Mouse (Mus musculus) NIH3T3 (cell line): ENCODE data around the gene Osbpl5.
A peak's percentile ranks its signal among the peaks of the same experiment; 100 is the strongest.
"Not testable (repeated sequence)": the region's sequence is repeated elsewhere in the genome, so short reads cannot be mapped to it uniquely, and the experiment has no call there.

Experiments used
- DNase-seq: peaks from one replicate; pipeline ENCODE4 v3.0.0-alpha.2; 2012; ENCODE audit warnings: low read depth

The Osbpl5 gene

DNA sequence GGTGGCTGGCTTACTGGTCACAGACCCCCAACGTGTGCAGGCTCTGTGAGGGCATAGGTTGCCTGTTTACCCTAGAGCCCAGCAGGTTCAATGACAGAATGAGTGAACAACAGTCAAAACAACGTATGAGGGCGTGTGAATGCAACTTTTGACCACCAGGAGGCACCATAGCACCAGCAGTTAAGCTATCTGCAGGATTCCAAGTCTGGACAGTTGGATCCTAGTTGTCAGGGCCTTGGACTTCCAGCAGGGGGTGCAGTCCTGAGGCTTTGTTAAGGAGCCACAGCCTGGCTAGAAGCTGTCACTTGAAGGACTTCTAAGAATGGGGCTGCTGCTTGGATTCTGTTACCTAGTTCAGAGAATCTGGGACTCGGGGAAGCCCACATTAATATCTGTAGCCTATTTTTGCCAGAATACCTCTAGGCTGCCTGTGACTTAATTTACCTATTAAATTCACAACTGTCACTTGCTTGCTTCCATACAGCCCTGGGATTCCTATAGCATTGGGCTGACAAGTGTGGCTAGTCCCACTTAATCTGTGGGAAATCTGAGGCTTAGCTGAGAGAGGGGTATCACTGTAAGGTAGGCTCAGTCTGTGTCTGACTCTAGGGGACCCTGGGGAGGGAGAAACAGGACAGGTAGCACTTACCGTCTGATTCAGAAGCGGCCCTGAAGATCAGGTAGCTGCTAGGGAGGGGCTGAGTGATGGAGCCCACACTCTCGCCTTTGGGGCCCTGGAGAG lies 49.9 kb downstream of the Osbpl5 start:
- peak; percentile 95 for DNase-seq

DNA sequence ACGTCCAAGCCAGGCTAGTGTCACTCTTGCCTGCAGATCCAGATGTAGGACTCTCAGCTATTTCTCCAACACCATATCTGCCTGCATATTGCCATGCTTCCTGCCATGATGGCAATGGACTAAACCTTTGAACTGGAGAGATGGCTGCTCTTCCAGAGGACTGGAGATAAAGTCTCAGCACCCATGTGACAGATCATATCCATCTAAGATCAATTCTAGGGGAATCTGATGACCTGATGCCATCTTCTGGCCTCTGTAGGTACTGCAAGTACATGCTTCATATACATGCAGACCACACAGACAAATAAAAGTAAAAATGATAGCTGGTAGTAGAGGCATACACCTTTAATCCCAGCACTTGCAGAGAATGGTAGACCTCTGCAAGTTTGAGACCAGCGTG lies 60.6 kb downstream of the Osbpl5 start:
- DNase-seq, result peak; percentile 67

DNA sequence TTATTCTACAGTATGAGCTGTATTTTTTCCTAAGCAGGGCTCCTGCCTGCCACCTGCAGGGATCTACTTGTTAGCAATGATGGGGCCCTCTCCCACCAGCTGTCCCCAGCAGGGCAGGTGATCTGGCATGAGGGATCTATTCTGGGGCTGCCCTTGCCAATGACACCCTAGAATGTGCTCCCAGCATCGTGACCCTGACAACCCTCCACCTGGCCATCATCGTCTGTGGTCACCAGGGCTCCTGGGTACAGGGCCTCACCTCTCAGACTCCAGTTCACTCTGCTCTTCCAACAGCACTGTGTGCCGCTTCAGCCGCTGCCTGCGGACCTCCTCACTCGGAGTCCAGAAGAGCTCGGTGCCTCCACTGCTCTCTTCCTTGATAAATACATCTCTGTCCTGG lies 62.2 kb downstream of the Osbpl5 start:
- DNase-seq, result no peak

DNA sequence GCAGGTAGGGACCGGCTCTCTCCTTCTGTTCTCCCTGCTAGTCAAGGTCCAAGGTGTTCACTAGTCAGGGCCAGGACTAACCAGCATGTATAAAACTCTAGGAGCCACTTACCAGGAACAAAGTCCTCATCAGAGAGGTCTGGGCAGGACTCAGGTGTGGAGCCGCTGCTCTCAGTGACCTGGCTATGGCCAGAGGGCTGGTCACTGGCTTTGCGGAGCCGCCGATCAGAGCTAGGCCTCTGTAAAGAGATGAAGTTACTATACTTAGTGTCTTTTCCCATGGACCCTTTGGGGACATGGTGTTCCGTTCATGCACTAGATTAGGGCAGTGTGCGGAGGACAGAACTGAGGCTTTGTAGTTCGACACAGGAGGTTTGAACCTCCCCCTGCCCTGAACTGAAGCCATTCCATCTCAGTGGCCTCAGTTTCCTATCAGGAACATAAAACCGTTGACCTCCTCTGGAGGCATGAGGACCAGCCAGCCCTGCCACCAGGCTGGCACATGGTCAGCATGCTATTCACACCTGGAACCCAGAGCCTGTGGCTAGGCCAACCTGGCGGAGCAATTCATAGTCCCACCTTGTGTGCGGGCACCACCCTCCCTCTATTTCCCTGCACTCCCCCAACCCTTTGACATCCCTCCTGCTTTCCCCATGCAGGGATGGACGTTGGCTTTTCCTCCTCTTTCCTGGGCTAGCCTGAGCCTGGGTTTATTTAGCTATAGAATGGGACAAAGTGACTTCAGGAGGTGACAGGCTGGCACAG lies 63.9 kb downstream of the Osbpl5 start:
- no peak for DNase-seq

DNA sequence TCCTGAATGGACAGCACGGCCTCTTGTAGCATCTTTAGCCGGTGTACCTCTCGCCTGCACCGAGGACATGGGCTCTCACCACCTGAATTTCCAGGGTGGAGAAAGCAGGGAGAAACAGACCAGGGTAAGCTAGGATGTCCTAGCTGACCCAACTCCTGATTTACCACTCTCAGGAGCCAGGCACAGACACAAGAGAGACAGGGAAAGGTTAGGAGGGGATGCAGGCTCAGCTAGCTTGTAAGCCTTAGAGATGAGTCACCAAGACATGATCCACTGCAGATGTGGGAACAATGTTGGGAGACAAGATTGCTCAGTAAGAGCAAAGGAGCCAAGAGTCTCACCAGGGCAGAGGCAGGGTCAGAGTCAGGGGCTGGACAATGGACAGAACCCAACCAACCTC lies 64.9 kb downstream of the Osbpl5 start:
- DNase-seq, result peak; percentile 39

DNA sequence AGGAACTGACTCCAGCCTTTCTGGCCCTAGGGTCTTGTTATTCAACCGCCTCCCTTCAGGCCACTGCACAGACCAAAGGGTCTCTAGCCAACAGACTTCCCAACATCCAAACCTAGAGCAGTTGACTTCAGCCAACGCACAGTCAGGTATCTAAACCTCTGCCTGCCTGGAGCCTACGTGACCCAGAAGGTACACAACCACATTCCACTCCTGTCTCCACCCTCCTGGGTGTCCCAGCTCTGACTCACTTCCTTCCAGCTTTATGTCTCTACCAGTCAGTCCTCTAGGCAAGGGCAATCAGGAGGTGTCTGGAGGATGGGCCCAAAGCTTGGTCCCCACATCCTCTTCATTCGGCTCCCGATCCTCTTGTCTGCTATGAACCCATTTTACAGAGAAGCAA lies 65.6 kb downstream of the Osbpl5 start:
- DNase-seq, result no peak

DNA sequence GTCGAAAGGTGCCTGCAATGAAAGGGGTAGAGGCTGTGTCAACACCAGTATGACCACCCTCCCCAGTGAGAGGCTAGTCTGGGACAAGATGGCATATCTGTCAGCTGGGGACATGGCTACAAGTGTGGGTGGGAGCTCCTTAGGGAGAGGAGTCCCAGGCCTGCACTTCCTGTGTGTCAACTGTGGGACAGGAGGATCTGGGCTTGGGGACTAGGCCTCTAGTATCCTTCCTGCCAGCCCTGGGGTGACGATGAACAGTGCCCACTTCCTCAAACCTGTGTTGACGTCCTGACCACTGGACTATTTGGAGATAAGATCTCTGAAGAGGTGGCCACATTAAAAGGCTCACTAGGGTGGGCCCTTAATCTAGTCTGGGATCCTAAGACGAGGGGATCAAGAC lies 66.8 kb downstream of the Osbpl5 start:
- no peak for DNase-seq

DNA sequence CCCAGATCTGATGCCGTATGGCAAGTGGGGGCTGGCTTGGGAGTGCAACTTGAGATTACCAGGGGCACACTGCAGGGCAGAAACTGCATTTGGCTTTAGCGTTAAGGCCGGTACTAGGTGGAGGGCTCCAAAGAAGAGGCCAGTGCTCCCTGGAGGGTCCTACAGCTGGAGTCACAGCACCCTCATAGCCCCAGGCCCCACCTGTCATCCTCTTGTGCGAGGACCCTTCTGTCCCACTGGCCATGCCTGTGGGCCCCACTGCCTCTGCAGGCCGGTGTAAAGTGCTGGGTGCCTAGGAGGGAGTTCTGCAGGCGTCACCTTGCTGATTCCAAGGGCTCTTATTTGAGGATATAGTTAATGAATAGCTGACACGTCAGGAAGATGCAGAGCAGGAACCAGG lies 67.3 kb downstream of the Osbpl5 start:
- DNase-seq, result no peak

DNA sequence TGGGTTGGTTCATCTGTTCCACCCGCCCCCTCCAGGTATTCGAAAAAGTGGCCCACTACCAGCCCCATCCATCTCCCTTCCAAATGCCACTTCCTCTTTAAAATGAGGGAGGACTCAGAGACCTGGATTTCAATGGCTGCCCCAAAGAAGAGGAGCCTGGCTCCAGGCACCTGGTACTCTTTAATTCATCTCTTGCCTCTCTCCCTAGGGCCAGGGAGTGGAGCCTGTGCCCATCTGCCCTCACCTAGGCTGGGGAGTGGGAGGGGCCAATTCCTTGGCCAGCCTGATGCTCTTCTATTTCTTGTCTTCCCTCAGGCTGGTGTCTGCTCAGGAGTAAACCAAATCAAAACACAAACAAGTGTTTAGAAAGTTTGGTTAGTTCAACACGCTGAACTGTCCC lies 70.1 kb downstream of the Osbpl5 start:
- not testable (repeated sequence) for DNase-seq

DNA sequence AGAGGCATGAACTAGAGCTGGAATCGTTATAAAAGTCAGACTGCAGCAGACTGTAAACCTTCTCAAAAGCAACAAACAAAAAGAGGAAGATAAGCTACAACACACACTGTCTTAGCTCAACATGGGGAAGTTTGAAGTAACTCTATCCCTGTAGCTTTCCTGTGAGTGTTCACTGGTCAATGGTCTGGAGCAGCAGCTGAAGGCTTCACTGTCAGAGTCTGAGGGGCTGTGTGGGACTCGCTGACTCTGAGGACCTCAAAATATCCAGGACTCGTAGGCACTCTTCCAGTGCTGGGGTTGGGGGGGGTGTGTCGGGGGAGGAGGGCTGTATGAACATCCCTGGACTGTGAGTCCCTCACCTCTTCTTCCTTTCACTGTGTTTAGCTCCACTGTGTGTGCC lies 70.6 kb downstream of the Osbpl5 start:
- not testable (repeated sequence) for DNase-seq

DNA sequence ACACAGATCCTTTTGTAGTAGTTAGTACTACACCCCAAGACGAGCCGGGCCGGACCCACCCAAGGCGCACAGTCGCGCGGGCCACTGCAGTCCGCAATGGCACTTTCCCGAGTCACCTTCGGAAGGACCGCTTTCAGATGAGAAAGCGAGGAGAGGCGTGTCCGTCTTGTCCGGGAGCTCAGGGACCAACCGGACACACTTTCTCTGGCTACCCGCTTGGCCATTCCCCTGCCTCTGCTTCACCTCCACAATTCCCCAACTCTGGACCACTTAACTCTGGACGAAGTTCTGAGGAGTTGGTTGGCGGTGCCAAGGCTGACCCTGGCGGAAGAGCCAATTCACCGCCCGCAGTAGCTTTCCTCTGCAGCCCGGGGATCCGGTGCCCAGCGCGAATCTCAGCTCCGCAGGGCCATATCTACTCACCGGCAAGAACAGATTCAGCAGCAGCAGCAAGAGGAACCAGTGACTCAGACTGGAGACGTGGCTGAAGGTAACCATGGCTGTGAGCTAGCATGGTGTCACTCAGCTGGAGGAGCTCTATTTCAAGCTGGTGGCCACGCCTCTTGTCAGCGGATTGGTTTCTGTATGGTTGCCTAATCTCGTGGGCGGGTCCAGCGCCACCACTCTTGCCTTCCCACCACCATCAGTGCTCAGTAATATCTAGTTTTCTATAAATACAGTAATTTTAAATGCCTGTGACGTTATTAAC lies 71.3 kb downstream of the Osbpl5 start, which contains the start of gene Tnfrsf23:
Gene Tnfrsf23, minus strand, starts transcription at position 514 of the 709 bp plus-strand sequence.
- DNase-seq, result peak; percentile 93

DNA sequence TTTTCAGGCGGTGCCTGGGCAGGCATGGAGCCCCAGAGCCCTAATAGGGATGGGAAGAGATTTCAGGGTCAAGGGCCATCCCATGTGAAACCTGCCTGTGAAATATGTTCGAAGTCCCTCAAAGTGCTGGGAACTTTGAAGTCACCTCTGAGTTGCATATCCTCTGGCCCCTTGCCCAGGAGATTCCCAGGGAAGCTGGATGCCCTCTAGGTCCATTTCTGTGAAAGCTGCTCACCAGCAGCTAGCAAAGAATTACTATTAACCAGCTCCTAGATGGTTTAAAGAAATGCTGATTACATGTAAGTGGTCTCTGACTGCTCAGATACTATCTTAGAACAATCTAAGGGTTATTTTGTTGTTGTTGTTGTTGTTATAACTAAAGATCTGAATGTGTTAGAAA lies 72.2 kb downstream of the Osbpl5 start:
- not testable (repeated sequence) for DNase-seq

DNA sequence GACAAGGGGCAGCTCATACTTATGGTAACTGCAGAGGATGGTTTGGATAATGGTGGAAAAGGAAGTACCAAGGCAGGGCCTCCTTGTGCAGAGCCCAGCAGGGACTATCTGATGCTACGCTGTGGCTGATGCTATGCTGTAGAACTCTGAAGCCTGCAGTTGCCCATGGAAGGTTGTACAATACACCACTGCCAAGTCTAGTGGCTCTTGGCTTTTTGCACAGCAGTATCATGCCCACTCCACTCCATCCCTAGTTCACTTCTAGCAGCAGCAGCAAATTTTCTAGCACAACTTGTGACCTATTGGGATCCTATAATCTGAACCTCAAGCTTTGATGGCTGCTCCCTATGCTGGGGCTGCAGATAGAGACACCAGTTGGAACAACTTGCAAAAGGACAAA lies 75.2 kb downstream of the Osbpl5 start:
- DNase-seq, result no peak

DNA sequence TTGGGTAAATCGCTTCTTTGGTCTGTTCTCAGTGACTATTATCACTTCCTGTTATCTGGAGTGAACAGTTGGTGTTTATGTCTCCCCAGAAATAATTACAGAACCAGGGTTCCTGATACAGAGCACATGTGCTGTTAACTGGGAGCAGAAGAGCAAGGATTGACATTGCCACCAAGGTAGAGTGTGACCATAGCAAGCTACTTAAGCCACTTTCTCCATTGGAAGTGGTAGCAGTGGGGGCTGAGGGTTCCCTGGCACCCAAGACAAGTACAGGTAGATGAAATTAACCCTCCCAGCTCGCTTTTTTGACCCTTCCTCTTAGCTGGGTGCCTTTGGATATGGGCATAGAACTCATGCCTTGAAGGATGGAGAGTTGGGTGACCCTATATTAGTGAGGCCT lies 75.9 kb downstream of the Osbpl5 start:
- DNase-seq, result not testable (repeated sequence)

DNA sequence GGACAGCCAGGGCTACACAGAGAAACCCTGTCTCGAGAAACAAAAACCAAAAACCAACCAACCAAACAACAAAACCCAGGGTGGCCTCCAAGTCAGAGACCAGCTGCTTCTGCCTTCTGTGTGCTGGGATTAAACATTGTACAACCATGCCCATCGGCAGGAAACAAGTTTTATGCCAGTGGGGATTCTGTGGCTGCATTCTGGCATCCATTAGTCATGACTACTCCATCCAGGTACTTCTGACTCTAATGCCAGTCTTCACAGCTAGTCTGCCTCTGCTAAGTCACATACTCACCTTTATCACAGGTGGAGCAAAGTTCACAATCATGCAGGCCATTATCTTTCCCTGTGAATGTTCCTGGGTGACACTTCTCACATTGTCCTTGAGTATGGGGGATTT lies 77.1 kb downstream of the Osbpl5 start:
- not testable (repeated sequence) for DNase-seq

DNA sequence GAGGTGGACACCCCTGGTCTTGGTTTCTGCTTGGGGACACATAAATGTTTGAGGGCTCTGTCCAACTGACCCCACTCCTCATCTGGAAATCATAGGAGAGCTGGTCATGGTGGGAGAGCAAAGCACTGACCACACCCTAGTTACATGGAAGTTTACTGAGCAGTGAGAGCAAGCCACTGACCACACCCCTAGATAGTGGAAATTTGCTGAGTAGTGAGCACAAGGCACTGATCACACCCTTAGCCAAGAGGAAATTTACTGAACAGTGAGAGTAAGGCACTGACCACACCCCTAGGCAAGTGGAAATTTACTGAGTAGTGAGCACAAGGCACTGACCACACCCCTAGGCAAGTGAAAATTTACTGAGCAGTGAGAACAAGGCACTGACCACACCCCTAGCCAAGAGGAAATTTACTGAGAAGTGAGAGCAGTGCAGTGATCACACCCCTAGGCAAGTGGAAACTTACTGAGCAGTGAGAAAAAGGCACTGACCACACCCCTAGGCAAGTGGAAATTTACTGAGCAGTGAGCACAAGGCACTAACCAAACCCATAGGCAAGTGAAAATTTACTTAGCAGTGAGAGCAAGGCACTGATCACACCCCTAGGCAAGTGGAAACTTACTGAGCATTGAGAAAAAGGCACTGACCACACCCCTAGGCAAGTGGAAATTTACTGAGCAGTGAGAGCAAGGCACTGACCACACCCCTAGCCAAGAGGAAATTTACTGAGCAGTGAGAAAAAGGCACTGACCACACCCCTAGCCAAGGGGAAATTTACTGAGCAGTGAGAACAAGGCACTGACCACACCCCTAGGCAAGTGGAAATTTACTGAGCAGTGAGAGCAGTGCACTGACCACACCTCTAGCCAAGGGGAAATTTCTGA lies 90.1 kb downstream of the Osbpl5 start:
- peak; percentile 41 for DNase-seq

DNA sequence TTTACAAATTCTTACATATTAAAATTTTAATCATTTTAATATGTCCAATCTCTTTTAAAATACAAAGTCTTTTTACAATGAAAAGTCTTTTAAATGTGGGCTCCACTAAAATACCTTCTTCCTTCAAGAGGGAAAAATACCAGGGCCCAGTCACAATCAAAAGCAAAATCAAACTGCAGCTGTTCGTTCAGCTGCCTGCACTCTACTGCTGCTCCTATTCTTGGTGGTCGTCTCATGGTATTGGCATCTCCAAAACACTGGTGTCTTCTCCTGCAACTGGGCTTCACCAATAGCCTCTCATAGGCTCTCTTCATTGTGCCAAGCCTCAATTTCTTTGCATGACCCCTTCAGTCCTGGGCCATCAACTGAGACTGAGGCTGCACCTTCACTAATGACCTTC lies 93.3 kb downstream of the Osbpl5 start:
- DNase-seq, result no peak

DNA sequence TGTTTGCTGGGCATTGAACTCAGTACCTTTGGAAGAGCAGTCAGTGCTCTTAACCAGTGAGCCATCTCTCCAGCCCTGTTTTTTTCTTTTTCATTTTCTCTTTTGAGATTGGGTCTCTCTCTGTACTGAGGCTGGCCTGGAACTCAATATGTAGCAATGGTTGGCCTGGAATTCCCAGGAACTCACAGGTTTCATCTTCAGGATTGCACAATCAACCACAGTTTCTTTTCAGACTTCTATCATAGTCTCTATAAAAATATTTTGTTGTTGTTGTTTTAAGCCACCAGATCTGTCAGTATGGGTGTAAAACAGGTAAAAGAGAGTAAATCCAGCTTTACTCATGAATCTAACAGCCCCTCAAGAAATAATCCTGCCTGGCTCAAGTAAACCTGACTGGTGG lies 96.0 kb downstream of the Osbpl5 start:
- DNase-seq, result peak; percentile 16

DNA sequence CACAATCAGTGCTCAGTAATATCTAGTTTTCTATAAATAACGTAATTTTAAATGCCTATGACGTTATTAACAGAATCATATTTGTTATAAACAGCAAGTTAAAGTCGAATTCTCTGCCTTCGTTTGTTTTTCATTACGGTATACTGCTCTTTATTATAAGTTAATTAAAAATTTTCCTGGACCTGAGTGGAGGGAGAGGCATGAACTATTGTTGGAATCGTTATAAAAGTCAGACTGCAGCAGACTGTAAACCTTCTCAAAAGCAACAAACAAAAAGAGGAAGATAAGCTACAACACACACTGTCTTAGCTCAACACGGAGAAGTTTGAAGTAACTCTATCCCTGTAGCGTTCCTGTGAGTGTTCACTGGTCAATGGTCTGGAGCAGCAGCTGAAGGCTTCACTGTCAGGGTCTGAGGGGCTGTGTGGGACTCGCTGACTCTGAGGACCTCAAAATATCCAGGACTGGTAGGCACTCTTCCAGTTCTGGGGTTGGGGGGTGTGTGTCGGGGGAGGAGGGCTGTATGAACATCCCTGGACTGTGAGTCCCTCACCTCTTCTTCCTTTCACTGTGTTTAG lies 106.9 kb downstream of the Osbpl5 start:
- DNase-seq, result not testable (repeated sequence)

DNA sequence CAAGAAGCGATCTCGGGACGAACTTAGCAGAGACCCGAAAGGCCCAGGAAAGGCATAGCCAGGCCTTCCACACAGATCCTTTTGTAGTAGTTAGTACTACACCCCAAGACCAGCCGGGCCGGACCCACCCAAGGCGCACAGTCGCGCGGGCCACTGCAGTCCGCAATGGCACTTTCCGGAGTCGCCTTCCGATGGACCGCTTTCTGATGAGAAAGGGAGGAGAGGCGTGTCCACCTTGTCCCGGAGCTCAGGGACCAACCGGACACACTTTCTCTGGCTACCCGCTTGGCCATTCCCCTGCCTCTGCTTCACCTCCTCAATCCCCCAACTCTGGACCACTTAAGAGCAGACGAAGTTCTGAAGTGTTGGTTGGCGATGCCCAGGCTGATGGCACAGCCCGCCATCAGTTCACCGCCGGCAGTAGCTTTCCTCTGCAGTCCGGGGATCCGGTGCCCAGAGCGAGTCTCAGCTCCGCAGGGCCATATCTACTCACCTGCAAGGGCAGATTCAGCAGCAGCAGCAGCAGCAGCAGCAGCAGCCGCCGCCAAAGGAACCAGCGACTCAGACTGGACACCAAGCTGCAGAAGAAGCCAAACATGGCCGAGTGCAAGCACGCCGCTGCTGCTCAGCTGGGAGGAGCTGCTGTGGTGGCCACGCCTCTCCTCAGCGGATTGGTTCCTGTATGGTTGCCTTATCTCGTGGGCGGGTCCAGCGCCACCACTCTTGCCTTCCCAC lies 107.6 kb downstream of the Osbpl5 start, which contains the start of gene Tnfrsf22:
Gene Tnfrsf22, minus strand, starts transcription at position 628 of the 735 bp plus-strand sequence.
- peak; percentile 90 for DNase-seq

DNA sequence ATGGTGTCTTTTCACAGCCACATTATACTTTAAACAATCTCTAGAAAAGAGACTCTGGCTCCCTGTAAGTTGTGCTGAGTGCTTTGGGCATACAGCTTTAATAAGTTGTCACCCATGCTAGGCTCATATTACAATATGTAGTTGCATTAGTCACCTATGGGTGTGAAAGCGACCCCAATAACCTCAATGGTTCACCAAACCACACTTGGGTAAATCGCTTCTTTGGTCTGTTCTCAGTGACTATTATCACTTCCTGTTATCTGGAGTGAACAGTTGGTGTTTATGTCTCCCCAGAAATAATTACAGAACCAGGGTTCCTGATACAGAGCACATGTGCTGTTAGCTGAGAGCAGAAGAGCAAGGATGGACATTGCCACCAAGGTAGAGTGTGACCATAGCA lies 112.8 kb downstream of the Osbpl5 start:
- not testable (repeated sequence) for DNase-seq
